ENCODE assay signal across 14 mouse cellular contexts in genomic region chr5:148465091-148465490, GRCm38 (mm10).
"Had no signal": no experiment of that assay in that cellular context is flagged by ENCODE, and none has a peak within 500 bp of the region (broad histone marks: within the 10 kb centered on the region; RNA-seq: fewer than 3 reads in every experiment).

No protein-coding gene starts in this region.

- H3K4me3 ChIP-seq: left cerebral cortex, adult 2 months; limb, embryonic 10.5 days; liver, embryonic 15.5 days; megakaryocyte, embryonic 14.5 days; midbrain, embryonic 12.5 days had no signal

- H3K4me1 ChIP-seq: liver, embryonic 15.5 days; megakaryocyte, embryonic 14.5 days had no signal

- DNase-seq: right cerebral cortex, postnatal 14 days; thymus, adult 18-20 months; thymus, postnatal 14 days had no signal

- H3K36me3 ChIP-seq: limb, embryonic 10.5 days; liver, embryonic 15.5 days; midbrain, embryonic 12.5 days had no signal

- H3K4me2 ChIP-seq: liver, embryonic 11.5 days; liver, embryonic 15.5 days; lung, embryonic 14.5 days; midbrain, embryonic 12.5 days had no signal

- H3K9ac ChIP-seq: liver, embryonic 15.5 days; lung, embryonic 14.5 days; midbrain, embryonic 12.5 days had no signal

- H3K27me3 ChIP-seq: liver, embryonic 15.5 days; megakaryocyte, embryonic 14.5 days; midbrain, embryonic 12.5 days had no signal

- H3K27ac ChIP-seq: left cerebral cortex, adult 2 months; limb, embryonic 10.5 days; liver, embryonic 15.5 days; macrophage; midbrain, embryonic 12.5 days had no signal

- ATAC-seq: hindbrain, embryonic 16.5 days; inflammation-experienced regulatory T-cells, adult 6 months; intestine, postnatal 0 days had no signal
